Mouse (Mus musculus) adrenal gland, adult 18-20 months (tissue): ENCODE results near the gene Fbxo17. TPM values are rescaled to one million over a fixed set of nuclear protein-coding genes. Genes with fewer than 3 reads are reported as not detected.
A peak's percentile ranks its signal among the peaks of the same experiment; 100 is the strongest.

Source experiments
- DNase-seq, 2 experiments: peaks; one replicate each; pipeline ENCODE4 v3.0.0; 2021 to 2022; ENCODE audit warnings: low spot score in 2 of 2
- total RNA-seq, 2 experiments: library from RNA; stranded (reverse); gene quantifications; 1 replicate in 1 of 2; 2 replicates in 1 of 2; pipeline ENCODE4 v1.2.3; 2021

Fbxo17 gene
- total RNA-seq, 2 experiments from 2014 or later, result 2.4 to 2.8 TPM

GRCm38 (mm10) chr7:28766173-28766879, 49.7 kb downstream of the Fbxo17 start, which contains the start of gene Sirt2:
Sirt2 (plus strand) TSS chr7:28766735.
- peak; percentile 82 to 84 for DNase-seq

- DNase-seq, result no peak
These were observed 50.3 kb downstream of the Fbxo17 start for GRCm38 (mm10) chr7:28766910-28767309.

GRCm38 (mm10) chr7:28767462-28767965, 50.9 kb downstream of the Fbxo17 start, which contains the start of gene Nfkbib:
Nfkbib (minus strand) TSS chr7:28767512.
- no peak for DNase-seq

- DNase-seq, result no peak
These were observed 52.9 kb downstream of the Fbxo17 start for GRCm38 (mm10) chr7:28769414-28769958.

- no peak for DNase-seq
These were observed 53.7 kb downstream of the Fbxo17 start for GRCm38 (mm10) chr7:28770309-28770708.

- DNase-seq, result no peak
These were observed 55.3 kb downstream of the Fbxo17 start for GRCm38 (mm10) chr7:28771867-28772266.

- no peak for DNase-seq
These were observed 56.6 kb downstream of the Fbxo17 start for GRCm38 (mm10) chr7:28773163-28773562.

- no peak for DNase-seq
These were observed 57.6 kb downstream of the Fbxo17 start for GRCm38 (mm10) chr7:28774164-28774563.

DNA sequence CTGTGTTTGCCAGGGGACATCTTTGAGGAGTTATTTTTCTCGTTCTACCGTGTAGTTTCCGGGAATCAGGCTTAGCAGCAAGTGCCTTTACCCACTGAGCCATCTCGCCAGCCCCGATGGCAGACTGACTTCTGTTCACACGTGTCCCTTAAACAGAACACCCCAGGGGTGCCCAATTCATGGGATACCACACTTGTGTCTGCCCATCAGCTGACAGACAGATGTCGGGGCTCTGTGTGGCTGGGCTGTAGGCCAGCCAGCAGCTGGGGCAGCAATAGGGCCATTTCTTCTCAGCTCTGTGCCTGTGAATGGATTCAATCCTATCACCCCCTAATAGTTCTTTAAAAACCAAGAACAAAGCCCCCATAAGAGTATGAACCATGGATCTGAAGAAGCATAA, 58.5 kb downstream of the Fbxo17 start:
- no peak for DNase-seq

GRCm38 (mm10) chr7:28778825-28779224, 62.2 kb downstream of the Fbxo17 start:
- no peak for DNase-seq

DNA sequence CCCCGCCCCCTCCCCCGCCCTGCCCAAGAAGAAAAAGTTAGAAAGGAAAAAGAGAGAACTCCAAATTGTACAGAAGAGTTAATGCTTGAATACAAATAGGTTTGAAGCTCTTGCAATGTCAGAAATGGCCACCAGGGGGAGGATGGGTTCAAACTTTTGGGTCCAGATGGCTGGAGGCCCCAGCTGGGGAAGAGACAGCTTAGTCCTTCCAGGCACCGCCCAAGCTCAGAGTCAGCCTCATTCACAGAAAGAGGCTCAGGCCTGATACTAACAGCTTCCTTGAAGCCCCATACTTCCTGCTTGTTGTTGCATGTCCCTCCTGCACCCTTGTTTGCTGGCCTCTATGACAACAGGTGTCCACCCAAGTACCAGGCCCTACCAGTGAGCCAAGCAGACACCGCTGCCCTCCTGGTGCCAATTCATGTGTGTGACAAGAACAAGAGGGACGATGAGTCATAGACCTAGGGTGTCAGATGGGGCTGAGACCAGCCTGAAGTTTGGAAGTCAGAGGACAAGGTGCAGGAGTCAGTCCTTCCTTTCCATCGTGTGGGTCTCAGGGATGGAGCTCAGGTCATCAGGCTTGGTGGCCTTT, 63.6 kb downstream of the Fbxo17 start:
- DNase-seq, result peak; percentile 83 to 89

DNA sequence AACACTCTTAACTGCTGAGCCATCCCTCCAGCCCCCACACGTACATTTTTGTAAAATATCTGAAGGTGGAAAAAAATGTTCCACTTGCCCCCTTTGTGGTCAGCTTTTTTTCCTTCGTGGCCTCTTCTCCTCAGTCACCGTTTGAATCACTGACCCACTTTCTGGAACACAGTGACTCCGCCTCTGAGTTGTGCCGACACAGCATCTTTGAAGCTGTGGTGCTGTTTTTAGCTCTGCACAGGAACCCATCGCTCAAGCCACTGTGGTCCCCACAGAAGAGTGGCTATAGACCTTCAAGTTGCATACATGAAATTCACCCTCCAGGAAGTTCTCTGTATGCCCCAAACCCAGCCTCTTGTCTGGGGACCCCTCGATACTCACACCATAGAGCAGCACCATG, 64.3 kb downstream of the Fbxo17 start:
- DNase-seq, result no peak

- DNase-seq, result no peak
These were observed 64.7 kb downstream of the Fbxo17 start for GRCm38 (mm10) chr7:28781261-28781663.

- DNase-seq, result no peak
These were observed 68.6 kb downstream of the Fbxo17 start for GRCm38 (mm10) chr7:28785161-28785560.

Other genes with a start within 250 kb of the Fbxo17 start
- not detected for gene Ifnl2, start 206.3 kb upstream of the Fbxo17 start, total RNA-seq
- not detected for gene Ifnl3, start 194.0 kb upstream of the Fbxo17 start, total RNA-seq
- not detected for gene Sycn, start 175.9 kb upstream of the Fbxo17 start, total RNA-seq
- not detected for gene Nccrp1, start 169.6 kb upstream of the Fbxo17 start, total RNA-seq
- gene Samd4b, start 118.7 kb upstream of the Fbxo17 start, total RNA-seq, result 10 to 100 TPM; 67.9 to 72.7 TPM
- gene Pak4, start 118.6 kb upstream of the Fbxo17 start, total RNA-seq, result 10 to 100 TPM; 21.4 to 25.2 TPM
- not detected for gene Acp7, start 85.5 kb upstream of the Fbxo17 start, total RNA-seq
- gene Fbxo27, start 24.0 kb upstream of the Fbxo17 start, total RNA-seq, result 1 to 10 TPM; 1.8 TPM
- gene Mrps12, start 25.0 kb downstream of the Fbxo17 start, total RNA-seq, result 10 to 100 TPM; 72.4 to 79.4 TPM
- 10 to 100 TPM; 15.6 to 17.2 TPM for gene Sars2, start 25.2 kb downstream of the Fbxo17 start, total RNA-seq
- not detected for gene Ccer2, start 39.4 kb downstream of the Fbxo17 start, total RNA-seq
- gene Sirt2, start 49.9 kb downstream of the Fbxo17 start, total RNA-seq, result 10 to 100 TPM; 78.1 to 86.7 TPM
- 10 to 100 TPM; 44.0 to 55.4 TPM for gene Nfkbib, start 50.7 kb downstream of the Fbxo17 start, total RNA-seq
- 1 to 10 TPM; 2.6 to 3.2 TPM for gene Rinl, start 72.2 kb downstream of the Fbxo17 start, total RNA-seq
- 100 to 1,000 TPM; 327 to 346 TPM for gene Hnrnpl, start 91.7 kb downstream of the Fbxo17 start, total RNA-seq
- 100 to 1,000 TPM; 474 to 780 TPM for gene Ech1, start 108.4 kb downstream of the Fbxo17 start, total RNA-seq
- gene Lgals4, start 117.0 kb downstream of the Fbxo17 start, total RNA-seq, result 10 to 100 TPM; 10.3 to 14.0 TPM
- gene Lgals7, start 147.0 kb downstream of the Fbxo17 start, total RNA-seq, result under 1 TPM in 1 of 2 experiments, not detected in 1; 0.54 TPM
- gene Capn12, start 164.6 kb downstream of the Fbxo17 start, total RNA-seq, result under 1 TPM; 0.16 to 0.17 TPM
- gene Actn4, start 245.5 kb downstream of the Fbxo17 start, total RNA-seq, result 100 to 1,000 TPM; 197 to 233 TPM